Mouse (Mus musculus) erythroblast, embryonic 14.5 days (primary cell): ENCODE data around the gene Dnajb4. TPM values are rescaled to one million over a fixed set of nuclear protein-coding genes. Genes with fewer than 3 reads are reported as not detected.

Experiments used
- H3K27me3 ChIP-seq: 2 replicates; pipeline ENCODE4 v1.6.1; 2012; ENCODE audit warnings: inconsistent platforms; ENCODE audit not compliant: control insufficient read depth
- H3K36me3 ChIP-seq: 2 replicates; pipeline ENCODE4 v1.6.1; 2012; ENCODE audit warnings: mild to moderate bottlenecking, inconsistent platforms; ENCODE audit not compliant: control insufficient read depth
- H3K4me1 ChIP-seq: 2 replicates; pipeline ENCODE4 v1.6.1; 2012; ENCODE audit warnings: inconsistent platforms; ENCODE audit not compliant: control insufficient read depth
- H3K4me3 ChIP-seq: replicated peaks from 2 replicates; pipeline ENCODE3; 2012; ENCODE audit warnings: moderate library complexity, mild to moderate bottlenecking, inconsistent platforms
- H3K9me3 ChIP-seq: 2 replicates; pipeline ENCODE4 v1.6.1; 2012; ENCODE audit warnings: low read length, inconsistent platforms, mixed read lengths; ENCODE audit not compliant: control insufficient read depth
- GATA1 ChIP-seq: IDR thresholded peaks from 2 replicates; pipeline ENCODE4 v1.6.1; 2012; ENCODE audit warnings: low read length, inconsistent platforms, mixed read lengths
- TAL1 ChIP-seq: IDR thresholded peaks from 3 replicates; pipeline ENCODE4 v1.6.1; 2012; ENCODE audit warnings: low read length, inconsistent platforms, mixed read lengths
- polyA plus RNA-seq: library from polyadenylated mRNA; stranded (reverse); fragments of >175 nt; gene quantifications from 2 replicates; pipeline ENCODE4 v1.2.3, GENCODE M21; 2012

Gene Dnajb4
- polyA plus RNA-seq, 1 experiment: 0.87 TPM

GRCm38 (mm10) chr3:152156816-152157496 is 53.1 kb downstream of the Dnajb4 start:
- Histone ChIP-seq H3K4me3 (no peak overlapping the region), H3K9me3 (no peaks in the 10 kb centered on the region), H3K27me3 (peaks cover 4% of the 10 kb centered on the region; the same call in 1 of the 2 replicates), H3K4me1 (peaks cover 55% of the 10 kb centered on the region), H3K36me3 (no peaks in the 10 kb centered on the region)
- TF ChIP-seq GATA1 (no peak), TAL1 (no peak)

- no peak overlapping the region for H3K4me3 ChIP-seq
- TF ChIP-seq TAL1: no peak
- TF ChIP-seq GATA1: no peak
- H3K9me3 ChIP-seq: no peaks in the 10 kb centered on the region
- H3K27me3 ChIP-seq: peaks cover 4% of the 10 kb centered on the region; the same call in 1 of the 2 replicates
- H3K36me3 ChIP-seq: no peaks in the 10 kb centered on the region
- H3K4me1 ChIP-seq: peaks cover 60% of the 10 kb centered on the region
These were observed 54.7 kb downstream of the Dnajb4 start for GRCm38 (mm10) chr3:152155296-152155948.

GRCm38 (mm10) chr3:152154095-152154494 is 56.0 kb downstream of the Dnajb4 start:
- no peaks in the 10 kb centered on the region for H3K9me3 ChIP-seq
- TF ChIP-seq GATA1 (no peak), TAL1 (no peak)
- peaks cover 64% of the 10 kb centered on the region for H3K4me1 ChIP-seq
- no peak overlapping the region for H3K4me3 ChIP-seq
- H3K27me3 ChIP-seq: peaks cover 10% of the 10 kb centered on the region
- no peaks in the 10 kb centered on the region for H3K36me3 ChIP-seq

GRCm38 (mm10) chr3:152153152-152153551 is 57.0 kb downstream of the Dnajb4 start:
- Histone ChIP-seq H3K9me3 (no peaks in the 10 kb centered on the region), H3K4me1 (peaks cover 63% of the 10 kb centered on the region), H3K36me3 (no peaks in the 10 kb centered on the region), H3K4me3 (no peak overlapping the region), H3K27me3 (peaks cover 15% of the 10 kb centered on the region)
- TF ChIP-seq GATA1 (no peak), TAL1 (no peak)

- Histone ChIP-seq H3K4me1 (peaks cover 64% of the 10 kb centered on the region), H3K36me3 (no peaks in the 10 kb centered on the region), H3K4me3 (peak overlapping the region; percentile 58), H3K27me3 (peaks cover 19% of the 10 kb centered on the region), H3K9me3 (no peaks in the 10 kb centered on the region)
- TF ChIP-seq TAL1 (peak; percentile 89), GATA1 (peak; percentile 79)
These were observed 57.7 kb downstream of the Dnajb4 start for GRCm38 (mm10) chr3:152152483-152152804.

GRCm38 (mm10) chr3:152151725-152152482 is 58.2 kb downstream of the Dnajb4 start:
- H3K27me3 ChIP-seq: peaks cover 25% of the 10 kb centered on the region
- H3K4me1 ChIP-seq: peaks cover 67% of the 10 kb centered on the region
- H3K36me3 ChIP-seq: no peaks in the 10 kb centered on the region
- peak overlapping the region; percentile 58 for H3K4me3 ChIP-seq
- H3K9me3 ChIP-seq: no peaks in the 10 kb centered on the region
- TF ChIP-seq GATA1 (no peak), TAL1 (no peak)

GRCm38 (mm10) chr3:152149863-152150262 is 60.2 kb downstream of the Dnajb4 start:
- Histone ChIP-seq H3K4me1 (peaks cover 67% of the 10 kb centered on the region), H3K9me3 (no peaks in the 10 kb centered on the region)

GRCm38 (mm10) chr3:152149449-152149848 is 60.7 kb downstream of the Dnajb4 start:
- TF ChIP-seq GATA1 (no peak), TAL1 (no peak)
- no peaks in the 10 kb centered on the region for H3K9me3 ChIP-seq

More at GRCm38 (mm10) chr3:152149863-152150262, 60.2 kb downstream of the Dnajb4 start:
- H3K36me3 ChIP-seq: no peaks in the 10 kb centered on the region
- peaks cover 30% of the 10 kb centered on the region for H3K27me3 ChIP-seq
- TF ChIP-seq TAL1 (no peak), GATA1 (no peak)
- H3K4me3 ChIP-seq: no peak overlapping the region

More at GRCm38 (mm10) chr3:152149449-152149848, 60.7 kb downstream of the Dnajb4 start:
- no peak overlapping the region for H3K4me3 ChIP-seq
- H3K27me3 ChIP-seq: peaks cover 35% of the 10 kb centered on the region
- H3K36me3 ChIP-seq: no peaks in the 10 kb centered on the region
- peaks cover 63% of the 10 kb centered on the region for H3K4me1 ChIP-seq
